Mouse (Mus musculus) liver, embryonic 14.5 days (tissue): ENCODE measurements at regions not wholly inside any gene's neighbourhood (a gene's known extent, or its start where the extent isn't known, plus 50 kb on each side); places are given as distances from the start of the nearest gene placed in this dataset.

Experiments used
- ATAC-seq: fragments of 200-750 bp; cut with Nextera tagmentation; 2 replicates; pipeline ENCODE4 v1.8.0; 2017; ENCODE audit warnings: moderate number of reproducible peaks, mild to moderate bottlenecking, moderate library complexity; ENCODE audit not compliant: insufficient read depth
- DNase-seq, 3 experiments: peaks; one replicate each; pipeline ENCODE4 v3.0.0-alpha.2; 2012 to 2013; ENCODE audit warnings: low read depth in 3 of 3, low spot score in 3 of 3
- H3K27ac ChIP-seq: fragments of 300-500 bp; sonication (generic); 2 replicates; pipeline ENCODE4 v1.5.1; 2014; ENCODE audit warnings: moderate library complexity, mild to moderate bottlenecking, control low read depth, inconsistent platforms
- H3K27me3 ChIP-seq: fragments of 300-500 bp; sonication (generic); 2 replicates; pipeline ENCODE4 v1.6.1; 2014; ENCODE audit warnings: mild to moderate bottlenecking, low read length, moderate library complexity; ENCODE audit not compliant: control insufficient read depth, insufficient read depth
- H3K36me3 ChIP-seq: fragments of 300-500 bp; sonication (generic); replicated peaks from 2 replicates; pipeline ENCODE4 v1.6.1; 2014; ENCODE audit warnings: low read depth; ENCODE audit not compliant: control insufficient read depth, insufficient read depth
- H3K4me1 ChIP-seq, 2 experiments: fragments of 200-500 bp in 1 of 2; fragments of 300-500 bp in 1 of 2; sonication (generic) in 1 of 2; replicated peaks; 2 replicates each; pipeline ENCODE4 v1.6.1; 2012 to 2014; ENCODE audit warnings: antibody characterized with exemption in 1 of 2, inconsistent platforms in 1 of 2, low read length in 1 of 2; ENCODE audit not compliant: control insufficient read depth in 2 of 2, insufficient read depth in 2 of 2
- H3K4me2 ChIP-seq: fragments of 300-500 bp; sonication (generic); 2 replicates; pipeline ENCODE4 v1.6.1; 2014; ENCODE audit warnings: low read depth, mild to moderate bottlenecking, control low read depth, moderate library complexity
- H3K4me3 ChIP-seq, 2 experiments: fragments of 200-500 bp in 1 of 2; fragments of 300-500 bp in 1 of 2; sonication (generic) in 1 of 2; 2 replicates each; pipeline ENCODE4 v1.5.1; 2012 to 2014; ENCODE audit warnings: low read depth in 2 of 2, low read length in 2 of 2, mild to moderate bottlenecking in 2 of 2, control low read depth in 1 of 2, inconsistent platforms in 1 of 2, moderate library complexity in 1 of 2; ENCODE audit not compliant: insufficient read depth in 1 of 2
- H3K9ac ChIP-seq: fragments of 300-500 bp; sonication (generic); replicated peaks from 2 replicates; pipeline ENCODE4 v1.6.1; 2014; ENCODE audit warnings: mild to moderate bottlenecking, control low read depth, moderate library complexity
- H3K9me3 ChIP-seq: fragments of 300-500 bp; sonication (generic); 2 replicates; pipeline ENCODE4 v1.6.1; 2016; ENCODE audit warnings: low read length, mixed read lengths; ENCODE audit not compliant: control insufficient read depth
- CTCF ChIP-seq: IDR thresholded peaks from 2 replicates; pipeline ENCODE4 v1.5.1; 2016; ENCODE audit warnings: antibody characterized with exemption, low read depth, control low read depth
- EP300 ChIP-seq: IDR thresholded peaks from 2 replicates; pipeline ENCODE4 v1.6.1; 2016; ENCODE audit warnings: antibody characterized with exemption, low read depth
- WGBS: fragments of 180-500 bp; shearing (Covaris S2); extraction: QIAGEN DNeasy Blood & Tissue Kit; methylation state at CpG from one replicate; pipeline ENCODE4 v1.1.7; 2014; ENCODE audit not compliant: insufficient replicate concordance; 5-methylcytosine and 5-hydroxymethylcytosine counted together

- Histone ChIP-seq H3K9ac (no peak overlapping the region), H3K36me3 (no peaks in the 10 kb centered on the region), H3K9me3 (no peaks in the 10 kb centered on the region), H3K4me2 (no peak overlapping the region), H3K4me1 (no peaks in the 10 kb centered on the region), H3K27ac (no peak overlapping the region), H3K4me3 (no peak overlapping the region), H3K27me3 (no peaks in the 10 kb centered on the region)
- ATAC-seq (no peak), DNase-seq (no peak)
- WGBS, result 55% methylated on average over 4 of the region's 4 CpGs
- no peak for TF ChIP-seq CTCF
- TF ChIP-seq EP300, result no peak
These were observed 593.8 kb downstream of the Bcl11a start for GRCm38 (mm10) chr11:24671662-24672061.

- no peaks in the 10 kb centered on the region for H3K9me3 ChIP-seq
- no peaks in the 10 kb centered on the region for H3K4me1 ChIP-seq
- H3K27ac ChIP-seq, result no peak overlapping the region
- H3K4me2 ChIP-seq, result no peak overlapping the region
- H3K4me3 ChIP-seq, result no peak overlapping the region
- 46% methylated on average over 7 of the region's 7 CpGs for WGBS
- H3K36me3 ChIP-seq, result no peaks in the 10 kb centered on the region
- H3K27me3 ChIP-seq, result no peaks in the 10 kb centered on the region
- H3K9ac ChIP-seq, result no peak overlapping the region
- no peak for TF ChIP-seq EP300
- TF ChIP-seq CTCF, result no peak
- ATAC-seq (no peak), DNase-seq (no peak)
These were observed 595.7 kb downstream of the Bcl11a start for GRCm38 (mm10) chr11:24673248-24674207.

DNA sequence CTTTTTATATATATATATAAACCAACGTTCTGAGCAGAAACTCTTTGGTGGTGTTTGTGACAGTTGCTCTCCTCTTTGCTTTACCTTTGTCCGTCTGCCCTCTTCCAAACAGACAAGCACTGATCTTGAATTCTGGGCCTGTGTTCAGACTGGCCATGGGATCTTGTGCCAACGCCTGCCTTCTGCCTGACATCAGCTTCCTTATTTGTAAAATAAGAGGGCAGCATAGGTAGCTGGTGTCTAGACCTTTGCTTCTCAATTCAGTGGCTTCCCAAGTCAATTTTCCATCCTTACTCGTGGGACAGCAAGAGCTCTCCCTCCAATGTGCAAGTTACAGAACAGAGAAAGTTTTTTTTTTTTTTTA lies 596.3 kb downstream of the Bcl11a start:
- no peak overlapping the region for H3K27ac ChIP-seq
- DNase-seq (no peak), ATAC-seq (no peak)
- H3K9me3 ChIP-seq, result no peaks in the 10 kb centered on the region
- H3K4me3 ChIP-seq, result no peak overlapping the region
- no peak overlapping the region for H3K4me2 ChIP-seq
- H3K4me1 ChIP-seq, result no peaks in the 10 kb centered on the region
- WGBS, result 47% methylated on average over 4 of the region's 4 CpGs
- H3K36me3 ChIP-seq, result no peaks in the 10 kb centered on the region
- no peak overlapping the region for H3K9ac ChIP-seq
- H3K27me3 ChIP-seq, result no peaks in the 10 kb centered on the region
- TF ChIP-seq EP300, result no peak
- TF ChIP-seq CTCF, result no peak

GRCm38 (mm10) chr11:24677016-24677415 lies 599.2 kb downstream of the Bcl11a start:
- H3K4me2 ChIP-seq, result no peak overlapping the region
- no peak overlapping the region for H3K9ac ChIP-seq
- ATAC-seq (no peak), DNase-seq (no peak)
- no peaks in the 10 kb centered on the region for H3K36me3 ChIP-seq
- no peaks in the 10 kb centered on the region for H3K4me1 ChIP-seq
- 60% methylated on average over 4 of the region's 4 CpGs for WGBS
- H3K9me3 ChIP-seq, result no peaks in the 10 kb centered on the region
- no peak overlapping the region for H3K27ac ChIP-seq
- no peak overlapping the region for H3K4me3 ChIP-seq
- TF ChIP-seq EP300 (no peak), CTCF (no peak)
- H3K27me3 ChIP-seq, result no peaks in the 10 kb centered on the region

GRCm38 (mm10) chr11:24679581-24679980 lies 601.7 kb downstream of the Bcl11a start:
- no peak overlapping the region for H3K27ac ChIP-seq
- no peaks in the 10 kb centered on the region for H3K4me1 ChIP-seq
- H3K4me3 ChIP-seq, result no peak overlapping the region
- no peaks in the 10 kb centered on the region for H3K36me3 ChIP-seq
- TF ChIP-seq CTCF, result no peak
- no peak for DNase-seq
- 72% methylated on average over 5 of the region's 5 CpGs for WGBS
- no peaks in the 10 kb centered on the region for H3K27me3 ChIP-seq
- H3K4me2 ChIP-seq, result no peak overlapping the region
- H3K9me3 ChIP-seq, result no peaks in the 10 kb centered on the region
- no peak overlapping the region for H3K9ac ChIP-seq
- ATAC-seq, result no peak
